Mouse (Mus musculus): ENCODE data around the gene Vmn1r202. TPM values are rescaled to one million over a fixed set of nuclear protein-coding genes. Genes with fewer than 3 reads are reported as not detected.
"Not testable (repeated sequence)": the region's sequence is repeated elsewhere in the genome, so short reads cannot be mapped to it uniquely, and the experiment has no call there.

Gene Vmn1r202
- total RNA-seq (2021) = under 1 TPM in 1 of 2 experiments, not detected in 1; 0.05 TPM
- long read RNA-seq, experiment 1 = 0 reads
- long read RNA-seq, experiment 2 = 0 reads

DNA sequence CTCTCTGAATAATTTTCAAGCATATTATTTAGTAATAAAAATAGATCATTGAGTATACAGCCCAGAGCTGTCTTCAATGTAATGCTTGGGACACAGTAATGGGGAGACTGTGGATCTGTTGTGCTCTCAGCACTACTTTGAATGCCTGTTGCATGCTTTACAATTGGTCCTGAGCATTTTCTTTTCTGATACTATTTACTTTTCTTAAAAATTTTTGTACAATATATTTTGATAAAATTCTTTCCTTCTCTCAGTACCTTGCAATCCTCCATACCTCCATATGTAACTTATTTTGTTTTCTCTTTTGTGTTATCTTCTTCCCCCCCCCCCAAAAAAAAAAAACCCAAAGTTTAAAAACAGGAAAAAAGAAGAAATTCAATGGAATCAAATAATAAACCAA lies at the start of gene Vmn1r202:
Vmn1r202 (minus strand) TSS at position 101 of the 400 bp plus-strand sequence.
- DNase-seq = no peak

DNA sequence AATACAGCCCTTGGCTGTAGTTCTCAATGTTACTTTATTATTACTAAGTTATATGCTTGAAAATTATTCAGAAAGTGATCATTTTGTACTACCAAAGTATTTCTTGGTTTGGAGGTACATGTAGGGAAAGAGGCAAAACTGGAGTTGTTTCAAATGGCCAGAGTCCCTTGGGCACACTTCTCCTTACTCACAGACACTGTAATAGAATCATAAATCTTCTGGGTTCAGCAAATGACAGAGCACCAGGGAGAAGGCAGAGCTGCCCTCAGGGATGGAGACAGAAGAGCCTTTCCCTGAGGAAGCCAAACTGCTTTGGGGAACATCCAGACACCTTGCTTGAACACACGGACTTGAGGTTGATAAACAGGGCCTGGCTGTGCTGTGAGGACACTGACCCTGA lies 47.7 kb upstream of the Vmn1r202 start, which contains the start of gene Vmn1r204:
Vmn1r204 (plus strand) TSS at position 301 of the 400 bp plus-strand sequence.
- DNase-seq = not testable (repeated sequence)

DNA sequence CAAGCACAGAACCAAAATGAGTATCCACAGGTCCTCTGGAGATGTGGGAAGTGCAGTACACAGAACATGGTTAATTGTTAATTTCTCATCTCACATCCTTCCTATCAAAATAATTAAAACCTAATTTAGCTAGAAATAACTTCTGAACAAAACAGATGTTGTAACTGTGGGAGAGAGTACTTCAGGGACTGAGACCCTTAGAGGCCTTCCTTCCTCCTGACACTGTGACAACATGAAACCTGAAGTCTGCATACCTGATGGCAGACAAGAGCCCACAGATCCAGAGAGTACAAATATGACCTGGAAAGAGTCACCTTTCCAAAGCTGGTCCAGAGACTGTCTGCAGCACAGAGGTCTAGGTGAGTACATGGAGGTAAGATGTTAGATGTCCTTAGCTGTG lies 12.6 kb upstream of the Vmn1r202 start, which contains the start of gene Vmn1r203:
Vmn1r203 (plus strand) TSS at position 301 of the 400 bp plus-strand sequence.
- no peak for DNase-seq

DNA sequence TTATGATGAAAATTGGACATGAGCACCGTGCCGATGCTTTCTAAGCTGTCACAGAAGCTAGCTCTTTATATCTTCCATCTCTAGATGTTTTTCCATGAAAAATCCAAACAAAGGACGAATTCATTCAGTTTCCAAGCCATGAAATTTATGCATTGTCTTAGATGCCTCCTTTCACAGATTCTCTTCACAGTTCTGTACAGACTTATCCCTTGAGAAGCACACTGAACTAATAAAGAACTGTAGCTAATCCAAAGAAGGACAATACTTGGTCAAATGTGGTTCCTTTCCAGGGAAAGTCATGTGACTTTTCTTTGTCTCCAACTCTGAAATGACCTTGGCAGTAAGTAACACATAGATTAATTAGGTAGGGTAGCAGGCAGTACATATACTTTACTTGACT lies 2.8 kb downstream of the Vmn1r202 start:
- no peak for DNase-seq

DNA sequence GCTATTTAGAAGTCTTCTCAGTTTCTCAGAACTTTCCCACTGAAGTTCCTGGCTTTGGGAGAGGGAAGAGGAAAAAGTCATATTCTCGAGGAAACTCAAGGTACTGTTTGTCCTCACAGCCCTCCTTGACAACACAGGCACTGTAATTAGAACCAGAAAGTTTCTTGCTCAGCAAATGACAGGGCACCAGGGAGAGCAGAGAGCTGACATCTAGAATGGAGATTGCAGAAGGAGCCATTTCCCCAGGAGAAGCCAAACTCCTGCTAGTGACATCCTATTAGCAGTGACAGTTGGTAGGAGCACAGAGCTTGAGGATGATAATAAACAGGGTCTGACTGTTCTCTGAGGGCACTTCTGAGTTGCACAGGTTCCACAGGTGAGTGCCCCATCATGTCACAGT lies 33.6 kb downstream of the Vmn1r202 start, which contains the start of gene Vmn1r201:
Vmn1r201 (plus strand) TSS at position 301 of the 400 bp plus-strand sequence.
- DNase-seq = no peak

DNA sequence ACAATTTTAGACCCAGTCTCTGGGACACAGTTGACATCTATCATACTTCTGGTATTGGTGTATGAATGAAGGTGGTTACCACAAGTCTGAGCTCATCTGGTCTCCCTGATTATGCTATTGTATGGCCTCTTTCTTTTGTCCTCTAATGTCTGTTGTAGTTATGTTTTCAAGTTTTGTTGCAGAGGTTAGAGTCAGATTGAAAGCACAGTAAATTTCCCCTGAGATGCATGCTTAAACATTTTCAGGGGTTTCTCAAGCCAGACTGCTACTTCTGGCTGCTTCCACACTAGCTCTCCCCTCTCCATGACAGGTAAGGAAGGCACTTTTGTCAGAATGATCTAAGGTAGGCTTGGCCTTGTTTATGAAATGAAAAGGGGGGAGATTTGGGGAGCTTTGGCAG lies 50.0 kb downstream of the Vmn1r202 start:
- no peak for DNase-seq

Other genes starting within 250 kb of the Vmn1r202 start
- gene Vmn1r195, start 234.9 kb downstream of the Vmn1r202 start, total RNA-seq (2021) = not detected
- gene Vmn1r196, start 215.5 kb downstream of the Vmn1r202 start, total RNA-seq (2021) = not detected
- gene Vmn1r197, start 180.8 kb downstream of the Vmn1r202 start, total RNA-seq (2021) = not detected
- gene Vmn1r198, start 155.0 kb downstream of the Vmn1r202 start, total RNA-seq (2021) = not detected
- not detected for gene Vmn1r199, start 125.6 kb downstream of the Vmn1r202 start, total RNA-seq (2021)
- gene Vmn1r200, start 115.0 kb downstream of the Vmn1r202 start, total RNA-seq (2021) = not detected
- not detected for gene Vmn1r201, start 33.5 kb downstream of the Vmn1r202 start, total RNA-seq (2021)
- gene Vmn1r203, start 12.7 kb upstream of the Vmn1r202 start, total RNA-seq (2021) = not detected
- not detected for gene Vmn1r204, start 47.8 kb upstream of the Vmn1r202 start, total RNA-seq (2021)
- not detected for gene Vmn1r205, start 87.6 kb upstream of the Vmn1r202 start, total RNA-seq (2021)
- not detected for gene Vmn1r206, start 118.9 kb upstream of the Vmn1r202 start, total RNA-seq (2021)
- not detected for gene Vmn1r207-ps, start 224.2 kb upstream of the Vmn1r202 start, total RNA-seq (2021)